Mouse (Mus musculus) midbrain, embryonic 14.5 days (tissue): Measurements from ENCODE around the gene Ispd. TPM values are rescaled to one million over a fixed set of nuclear protein-coding genes. Genes with fewer than 3 reads are reported as not detected.

Source experiments
- ATAC-seq: fragments of 200-750 bp; cut with Nextera tagmentation; 2 replicates; pipeline ENCODE4 v1.8.0; 2017; ENCODE audit warnings: moderate number of reproducible peaks, moderate library complexity; ENCODE audit not compliant: low FRiP score, low TSS enrichment
- DNase-seq: peaks from one replicate; pipeline ENCODE4 v3.0.0-alpha.2; 2015
- H3K27ac ChIP-seq: fragments of 300-500 bp; sonication (generic); replicated peaks from 2 replicates; pipeline ENCODE4 v1.5.1; 2014; ENCODE audit warnings: mild to moderate bottlenecking, low read depth, low read length, moderate library complexity
- H3K27me3 ChIP-seq: fragments of 300-500 bp; sonication (generic); 2 replicates; pipeline ENCODE4 v1.6.1; 2014; ENCODE audit warnings: low read length, control low read depth, mixed read lengths; ENCODE audit not compliant: control insufficient read depth, insufficient read depth
- H3K36me3 ChIP-seq: fragments of 300-500 bp; sonication (generic); 2 replicates; pipeline ENCODE4 v1.6.1; 2014; ENCODE audit warnings: low read length, control low read depth; ENCODE audit not compliant: control insufficient read depth, insufficient read depth
- H3K4me1 ChIP-seq: fragments of 300-500 bp; sonication (generic); 2 replicates; pipeline ENCODE4 v1.6.1; 2014; ENCODE audit warnings: mild to moderate bottlenecking, antibody characterized with exemption, low read length, control low read depth; ENCODE audit not compliant: control insufficient read depth, insufficient read depth
- H3K4me2 ChIP-seq: fragments of 300-500 bp; sonication (generic); 2 replicates; pipeline ENCODE4 v1.6.1; 2014; ENCODE audit warnings: mild to moderate bottlenecking, low read length, moderate library complexity
- H3K4me3 ChIP-seq: fragments of 300-500 bp; sonication (generic); replicated peaks from 2 replicates; pipeline ENCODE4 v1.5.1; 2014; ENCODE audit warnings: low read depth, low read length
- H3K9ac ChIP-seq: fragments of 300-500 bp; sonication (generic); replicated peaks from 2 replicates; pipeline ENCODE4 v1.6.1; 2014; ENCODE audit warnings: mild to moderate bottlenecking, low read length, moderate library complexity
- H3K9me3 ChIP-seq: fragments of 300-500 bp; sonication (generic); 2 replicates; pipeline ENCODE4 v1.6.1; 2016; ENCODE audit warnings: low read length, control low read depth, mixed read lengths; ENCODE audit not compliant: control insufficient read depth
- WGBS: fragments of 180-500 bp; shearing (Covaris S2); extraction: QIAGEN DNeasy Blood & Tissue Kit; methylation state at CpG from one replicate; pipeline ENCODE4 v1.1.7; 2014; 5-methylcytosine and 5-hydroxymethylcytosine counted together
- polyA plus RNA-seq: library from polyadenylated mRNA; unstranded; fragments of >200 nt; fragmentation: Nextera tagmentation; extraction: Ambion mirVana; gene quantifications from 2 replicates; pipeline ENCODE4 v1.2.1, GENCODE M21; 2014

Ispd gene
- polyA plus RNA-seq, 1 experiment from 2014 or later: 13.1 TPM

DNA sequence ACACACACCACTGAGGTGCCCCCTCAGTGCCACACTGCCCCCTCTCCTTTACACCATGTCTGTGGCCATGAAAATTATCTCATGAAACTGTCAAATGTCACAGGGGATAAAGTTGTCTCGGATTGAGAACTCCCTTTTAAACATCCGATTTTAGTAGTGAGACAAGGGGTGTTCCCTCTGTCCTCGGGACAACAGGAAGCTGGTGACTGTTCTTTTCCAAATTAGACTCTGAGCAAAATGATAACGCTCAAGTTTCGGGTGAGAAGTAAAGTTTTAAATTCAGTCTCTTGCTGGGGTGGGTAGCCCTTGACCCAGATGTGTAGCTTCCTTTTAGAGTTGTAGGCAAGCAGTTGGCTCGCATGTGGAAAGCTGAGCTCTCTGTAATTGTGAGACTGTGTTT, 96.3 kb downstream of the Ispd start:
- no peaks in the 10 kb centered on the region for H3K9me3 ChIP-seq
- no peaks in the 10 kb centered on the region for H3K36me3 ChIP-seq
- WGBS: 72% methylated on average over 6 of the region's 6 CpGs
- ATAC-seq: no peak
- no peak for DNase-seq
- H3K27me3 ChIP-seq: no peaks in the 10 kb centered on the region
- no peak overlapping the region for H3K9ac ChIP-seq
- H3K4me3 ChIP-seq: no peak overlapping the region
- H3K27ac ChIP-seq: no peak overlapping the region
- no peak overlapping the region for H3K4me2 ChIP-seq
- H3K4me1 ChIP-seq: no peaks in the 10 kb centered on the region

DNA sequence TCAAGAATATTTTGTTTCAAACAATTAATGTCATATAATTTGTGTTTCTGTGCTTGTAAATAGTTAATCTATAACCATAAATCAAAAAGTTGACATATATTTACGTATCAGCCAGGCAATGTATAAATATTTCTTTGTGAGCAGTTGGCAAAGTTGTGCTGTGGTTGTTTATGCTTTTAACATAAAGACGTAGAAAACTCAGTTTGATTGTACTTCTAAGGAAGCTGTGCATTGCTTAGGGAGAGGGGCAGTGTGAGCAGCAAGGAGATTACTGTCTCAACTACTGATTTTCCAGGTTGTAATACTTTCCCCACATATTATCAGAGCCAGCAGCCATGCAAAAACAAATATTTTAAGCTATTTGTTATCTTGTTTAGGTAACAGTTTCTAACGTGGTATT, 96.7 kb downstream of the Ispd start:
- no peak overlapping the region for H3K4me3 ChIP-seq
- no peaks in the 10 kb centered on the region for H3K4me1 ChIP-seq
- no peaks in the 10 kb centered on the region for H3K27me3 ChIP-seq
- H3K27ac ChIP-seq: no peak overlapping the region
- no peak for DNase-seq
- H3K9me3 ChIP-seq: no peaks in the 10 kb centered on the region
- H3K4me2 ChIP-seq: no peak overlapping the region
- 89% methylated on average over 3 of the region's 3 CpGs for WGBS
- H3K9ac ChIP-seq: no peak overlapping the region
- no peaks in the 10 kb centered on the region for H3K36me3 ChIP-seq
- ATAC-seq: no peak

- ATAC-seq (no peak), DNase-seq (no peak)
- no peaks in the 10 kb centered on the region for H3K27me3 ChIP-seq
- WGBS: 94% methylated on average over 3 of the region's 3 CpGs
- no peaks in the 10 kb centered on the region for H3K36me3 ChIP-seq
- no peaks in the 10 kb centered on the region for H3K9me3 ChIP-seq
- no peak overlapping the region for H3K9ac ChIP-seq
- no peak overlapping the region for H3K4me2 ChIP-seq
- no peak overlapping the region for H3K4me3 ChIP-seq
- H3K4me1 ChIP-seq: no peaks in the 10 kb centered on the region
- H3K27ac ChIP-seq: no peak overlapping the region
These were observed 100.5 kb downstream of the Ispd start for GRCm38 (mm10) chr12:36481742-36482141.

GRCm38 (mm10) chr12:36483346-36483745, 102.1 kb downstream of the Ispd start:
- 61% methylated on average over 2 of the region's 2 CpGs for WGBS
- Histone ChIP-seq H3K4me3 (no peak overlapping the region), H3K9ac (no peak overlapping the region), H3K27me3 (no peaks in the 10 kb centered on the region), H3K4me2 (no peak overlapping the region), H3K27ac (no peak overlapping the region), H3K9me3 (no peaks in the 10 kb centered on the region), H3K4me1 (no peaks in the 10 kb centered on the region), H3K36me3 (no peaks in the 10 kb centered on the region)
- ATAC-seq (no peak), DNase-seq (no peak)

- ATAC-seq (no peak), DNase-seq (no peak)
- Histone ChIP-seq H3K4me1 (no peaks in the 10 kb centered on the region), H3K4me2 (no peak overlapping the region), H3K27me3 (no peaks in the 10 kb centered on the region), H3K4me3 (no peak overlapping the region), H3K9ac (no peak overlapping the region), H3K27ac (no peak overlapping the region), H3K9me3 (no peaks in the 10 kb centered on the region), H3K36me3 (no peaks in the 10 kb centered on the region)
- 86% methylated on average over 3 of the region's 3 CpGs for WGBS
These were observed 116.3 kb downstream of the Ispd start for GRCm38 (mm10) chr12:36497565-36497964.

DNA sequence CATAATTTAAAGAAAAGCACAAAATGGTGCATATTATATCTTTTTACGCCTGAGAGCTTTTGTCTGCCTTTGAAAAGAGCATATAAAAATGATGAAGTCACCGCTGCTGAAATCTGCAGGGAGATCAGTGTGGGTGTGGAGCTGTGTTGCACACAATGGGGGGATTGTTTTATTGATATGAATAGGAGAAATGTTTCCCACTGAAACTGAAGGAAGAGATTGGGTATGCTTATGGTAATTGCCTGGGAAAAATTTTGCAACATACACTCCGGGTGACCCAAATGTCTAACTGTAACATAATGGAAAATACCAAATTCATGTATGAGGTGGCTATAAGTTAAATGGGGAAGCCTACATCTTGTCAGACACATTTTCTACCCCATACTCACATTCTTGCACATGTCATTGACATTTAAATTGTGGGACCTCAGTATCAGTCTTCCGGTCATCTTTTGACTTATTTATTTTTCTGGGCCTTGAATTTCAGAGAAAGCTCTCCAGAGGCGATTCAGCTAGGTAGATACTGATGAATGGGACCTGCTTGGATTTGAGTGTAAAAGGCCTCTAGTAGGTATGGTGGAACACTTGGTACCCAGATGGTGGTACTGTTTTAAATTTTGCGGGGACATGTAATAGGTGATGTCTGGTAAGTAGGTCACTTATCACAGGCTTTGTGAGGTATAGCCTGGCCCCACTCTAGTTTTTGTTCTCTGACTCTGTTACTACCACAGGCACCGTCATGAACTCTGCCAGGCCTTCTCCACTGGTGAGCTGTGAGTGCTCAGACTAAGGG, 126.1 kb downstream of the Ispd start:
- H3K4me3 ChIP-seq: no peak overlapping the region
- H3K9ac ChIP-seq: no peak overlapping the region
- H3K4me2 ChIP-seq: no peak overlapping the region
- no peaks in the 10 kb centered on the region for H3K36me3 ChIP-seq
- ATAC-seq (peak; percentile 66; the same call in 1 of the 2 replicates), DNase-seq (peak; percentile 26)
- H3K27ac ChIP-seq: no peak overlapping the region
- H3K4me1 ChIP-seq: no peaks in the 10 kb centered on the region
- 46% methylated on average over 7 of the region's 7 CpGs for WGBS
- no peaks in the 10 kb centered on the region for H3K9me3 ChIP-seq
- H3K27me3 ChIP-seq: no peaks in the 10 kb centered on the region

GRCm38 (mm10) chr12:36509954-36510642, 128.8 kb downstream of the Ispd start:
- no peak overlapping the region for H3K4me2 ChIP-seq
- H3K9me3 ChIP-seq: no peaks in the 10 kb centered on the region
- no peaks in the 10 kb centered on the region for H3K4me1 ChIP-seq
- no peak for DNase-seq
- H3K4me3 ChIP-seq: no peak overlapping the region
- H3K36me3 ChIP-seq: no peaks in the 10 kb centered on the region
- H3K27me3 ChIP-seq: no peaks in the 10 kb centered on the region
- no peak overlapping the region for H3K27ac ChIP-seq
- 90% methylated on average over 10 of the region's 10 CpGs for WGBS
- H3K9ac ChIP-seq: no peak overlapping the region
- no peak for ATAC-seq

- H3K4me1 ChIP-seq: no peaks in the 10 kb centered on the region
- H3K4me3 ChIP-seq: no peak overlapping the region
- ATAC-seq: no peak
- H3K9me3 ChIP-seq: no peaks in the 10 kb centered on the region
- no peak overlapping the region for H3K9ac ChIP-seq
- WGBS: 88% methylated on average over 2 of the region's 2 CpGs
- no peak for DNase-seq
- H3K27ac ChIP-seq: no peak overlapping the region
- no peaks in the 10 kb centered on the region for H3K27me3 ChIP-seq
- H3K36me3 ChIP-seq: no peaks in the 10 kb centered on the region
- H3K4me2 ChIP-seq: no peak overlapping the region
These were observed 140.5 kb downstream of the Ispd start for GRCm38 (mm10) chr12:36521774-36522173.

- ATAC-seq (no peak), DNase-seq (no peak)
- no peaks in the 10 kb centered on the region for H3K4me1 ChIP-seq
- WGBS: 83% methylated on average over 2 of the region's 2 CpGs
- H3K27ac ChIP-seq: no peak overlapping the region
- H3K4me3 ChIP-seq: no peak overlapping the region
- no peaks in the 10 kb centered on the region for H3K36me3 ChIP-seq
- H3K27me3 ChIP-seq: no peaks in the 10 kb centered on the region
- H3K9ac ChIP-seq: no peak overlapping the region
- no peak overlapping the region for H3K4me2 ChIP-seq
- H3K9me3 ChIP-seq: no peaks in the 10 kb centered on the region
These were observed 142.3 kb downstream of the Ispd start for GRCm38 (mm10) chr12:36523515-36523914.
